Mouse (Mus musculus): Measurements from ENCODE around the gene Slc8a2.

The Slc8a2 gene

GRCm38 (mm10) chr7:16172141-16172581, 42.5 kb downstream of the Slc8a2 start:
- no peak for DNase-seq (ENCODE audit: low spot score in 2 of 2)

- no peak for DNase-seq (ENCODE audit: low spot score in 2 of 2)
These were observed 43.0 kb downstream of the Slc8a2 start for GRCm38 (mm10) chr7:16172586-16173140.

- DNase-seq (ENCODE audit: low spot score in 2 of 2) = no peak
These were observed 43.5 kb downstream of the Slc8a2 start for GRCm38 (mm10) chr7:16173146-16173545.

- DNase-seq (ENCODE audit: low spot score in 2 of 2) = peak; percentile 56 to 68
These were observed 45.2 kb downstream of the Slc8a2 start, which contains the start of gene Meis3 for GRCm38 (mm10) chr7:16174597-16175541. Gene Meis3, plus strand, starts transcription at chr7:16175090.

- no peak for DNase-seq (ENCODE audit: low spot score in 2 of 2)
These were observed 45.9 kb downstream of the Slc8a2 start for GRCm38 (mm10) chr7:16175542-16175931.

- DNase-seq (ENCODE audit: low spot score in 2 of 2) = no peak
These were observed 48.5 kb downstream of the Slc8a2 start for GRCm38 (mm10) chr7:16178114-16178513.

- peak in 1 of 2 experiments; percentile 69 for DNase-seq (ENCODE audit: low spot score in 2 of 2)
These were observed 54.0 kb downstream of the Slc8a2 start for GRCm38 (mm10) chr7:16183663-16184062.

- no peak for DNase-seq (ENCODE audit: low spot score in 2 of 2)
These were observed 57.9 kb downstream of the Slc8a2 start for GRCm38 (mm10) chr7:16187494-16187893.

GRCm38 (mm10) chr7:16192315-16192714, 62.7 kb downstream of the Slc8a2 start:
- DNase-seq (ENCODE audit: low spot score in 2 of 2) = peak; percentile 63 to 81

- DNase-seq (ENCODE audit: low spot score in 2 of 2) = no peak
These were observed 64.1 kb downstream of the Slc8a2 start for GRCm38 (mm10) chr7:16193702-16194101.

GRCm38 (mm10) chr7:16196616-16197015, 67.0 kb downstream of the Slc8a2 start:
- DNase-seq (ENCODE audit: low spot score in 2 of 2) = no peak

GRCm38 (mm10) chr7:16197166-16197565, 67.5 kb downstream of the Slc8a2 start:
- DNase-seq (ENCODE audit: low spot score in 2 of 2) = peak; percentile 75 to 82

GRCm38 (mm10) chr7:16198540-16198939, 68.9 kb downstream of the Slc8a2 start:
- DNase-seq (ENCODE audit: low spot score in 2 of 2) = peak; percentile 38 to 44

- peak; percentile 64 to 71 for DNase-seq (ENCODE audit: low spot score in 2 of 2)
These were observed 71.5 kb downstream of the Slc8a2 start for GRCm38 (mm10) chr7:16201136-16201535.

- no peak for DNase-seq (ENCODE audit: low spot score in 2 of 2)
These were observed 73.3 kb downstream of the Slc8a2 start for GRCm38 (mm10) chr7:16202756-16203504.

- DNase-seq (ENCODE audit: low spot score in 2 of 2) = no peak
These were observed 73.9 kb downstream of the Slc8a2 start for GRCm38 (mm10) chr7:16203505-16203903.

GRCm38 (mm10) chr7:16204791-16205190, 75.2 kb downstream of the Slc8a2 start:
- no peak for DNase-seq (ENCODE audit: low spot score in 2 of 2)

GRCm38 (mm10) chr7:16207076-16207475, 77.5 kb downstream of the Slc8a2 start:
- peak; percentile 76 to 86 for DNase-seq (ENCODE audit: low spot score in 2 of 2)

GRCm38 (mm10) chr7:16207496-16207895, 77.9 kb downstream of the Slc8a2 start:
- DNase-seq (ENCODE audit: low spot score in 2 of 2) = no peak

GRCm38 (mm10) chr7:16208781-16209665, 79.4 kb downstream of the Slc8a2 start:
- no peak for DNase-seq (ENCODE audit: low spot score in 2 of 2)
